Mouse (Mus musculus): ENCODE measurements around the gene Crb3. TPM values are rescaled to one million over a fixed set of nuclear protein-coding genes. Genes with fewer than 3 reads are reported as not detected.
A peak's percentile ranks its signal among the peaks of the same experiment; 100 is the strongest.

Gene Crb3
- polyA plus RNA-seq (2014; fragmentation: Nextera tagmentation; extraction: Ambion mirVana) = 0.31 and 0.72 TPM in 2 replicates

DNA sequence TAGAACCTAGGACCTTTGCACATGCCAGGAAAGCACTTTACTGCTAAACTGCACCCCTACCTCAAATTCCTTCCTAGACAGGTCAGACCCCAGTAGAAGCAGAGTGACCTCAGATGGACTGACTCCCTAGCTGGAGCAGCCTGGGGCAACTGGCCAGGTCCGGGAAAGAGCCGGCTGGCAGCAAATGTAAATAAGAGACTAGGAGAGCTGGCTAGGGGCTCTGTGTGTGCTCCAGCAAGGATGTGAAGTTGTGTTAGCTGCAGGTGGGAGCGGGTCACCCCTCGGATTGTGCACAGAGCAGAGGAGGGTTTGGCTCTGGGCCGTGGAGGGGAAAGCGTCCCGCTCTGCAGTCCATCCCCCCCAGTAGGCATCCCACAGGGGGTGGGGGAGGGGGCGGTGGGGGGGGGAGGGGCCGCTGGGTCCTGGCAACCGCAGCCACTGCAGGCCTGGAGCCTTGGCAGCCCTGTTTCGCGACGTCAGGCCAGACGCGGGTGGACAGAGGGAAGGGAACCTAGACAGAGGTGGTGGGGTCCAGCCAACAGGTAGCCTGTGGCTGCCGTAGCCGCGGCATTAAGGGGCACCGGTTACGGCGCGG lies at the start of gene Crb3:
TSS of gene Crb3 (plus strand) at position 215 of the 595 bp plus-strand sequence.
- ATAC-seq (replicated peaks; ENCODE audit: insufficient number of reproducible peaks, low FRiP score, low TSS enrichment) = 0 out of 2 replicates have a peak, but pooled peaks have one; percentile 7
- Histone ChIP-seq H3K9me3 (replicated peaks; ENCODE audit: control insufficient read depth, low read length) (no peaks in the 10 kb centered on the region), H3K9ac (ENCODE audit: low read depth, low read length) (peak within 1 kb of the TSS; percentile 86), H3K4me2 (peak within 1 kb of the TSS; percentile 91), H3K4me3 (ENCODE audit: low read depth, low read length) (peak within 1 kb of the TSS; percentile 81), H3K27me3 (ENCODE audit: control insufficient read depth, insufficient read depth, low read length) (peaks cover 32% of the 10 kb centered on the region), H3K36me3 (ENCODE audit: control insufficient read depth, insufficient read depth, low read length) (no peaks in the 10 kb centered on the region), H3K27ac (ENCODE audit: low read depth, low read length) (no peak within 1 kb of the TSS), H3K4me1 (ENCODE audit: control insufficient read depth, insufficient read depth, low read length) (peaks cover 17% of the 10 kb centered on the region)
- 1% methylated on average over 19 of the region's 22 CpGs for WGBS (ENCODE audit: insufficient replicate concordance)

DNA sequence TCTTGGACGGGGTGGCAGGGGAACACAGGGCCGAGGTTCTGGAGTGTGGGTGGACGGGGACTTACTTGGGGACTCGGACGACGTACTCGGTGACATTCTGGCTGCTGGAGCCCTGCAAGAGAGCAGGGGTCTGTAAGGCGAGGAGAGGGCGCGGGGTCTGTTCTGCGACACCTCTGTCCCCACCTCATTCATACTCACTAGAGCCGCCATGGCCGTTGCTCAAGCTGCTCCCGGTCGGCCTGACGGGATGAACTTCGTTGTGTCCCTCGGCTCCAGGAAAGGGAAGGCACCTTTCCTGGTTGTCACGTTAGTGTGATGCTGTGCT lies 48.0 kb upstream of the Crb3 start:
- H3K9me3 ChIP-seq (replicated peaks; ENCODE audit: control insufficient read depth, low read length) = no peaks in the 10 kb centered on the region
- peak overlapping the region; percentile 88 for H3K9ac ChIP-seq (ENCODE audit: low read depth, low read length)
- H3K4me3 ChIP-seq (ENCODE audit: low read depth, low read length) = peak overlapping the region; percentile 84
- H3K27ac ChIP-seq (ENCODE audit: low read depth, low read length) = peak overlapping the region; percentile 69
- H3K27me3 ChIP-seq (ENCODE audit: control insufficient read depth, insufficient read depth, low read length) = no peaks in the 10 kb centered on the region
- H3K36me3 ChIP-seq (ENCODE audit: control insufficient read depth, insufficient read depth, low read length) = peaks cover 2% of the 10 kb centered on the region; the same call in 1 of the 2 replicates
- H3K4me1 ChIP-seq (ENCODE audit: control insufficient read depth, insufficient read depth, low read length) = peaks cover 5% of the 10 kb centered on the region; the same call in 1 of the 2 replicates
- H3K4me2 ChIP-seq = peak overlapping the region; percentile 95
- under 1% methylated on average over 19 of the region's 19 CpGs for WGBS (ENCODE audit: insufficient replicate concordance)
- ATAC-seq (replicated peaks; ENCODE audit: insufficient number of reproducible peaks, low FRiP score, low TSS enrichment) = peak; percentile 25

DNA sequence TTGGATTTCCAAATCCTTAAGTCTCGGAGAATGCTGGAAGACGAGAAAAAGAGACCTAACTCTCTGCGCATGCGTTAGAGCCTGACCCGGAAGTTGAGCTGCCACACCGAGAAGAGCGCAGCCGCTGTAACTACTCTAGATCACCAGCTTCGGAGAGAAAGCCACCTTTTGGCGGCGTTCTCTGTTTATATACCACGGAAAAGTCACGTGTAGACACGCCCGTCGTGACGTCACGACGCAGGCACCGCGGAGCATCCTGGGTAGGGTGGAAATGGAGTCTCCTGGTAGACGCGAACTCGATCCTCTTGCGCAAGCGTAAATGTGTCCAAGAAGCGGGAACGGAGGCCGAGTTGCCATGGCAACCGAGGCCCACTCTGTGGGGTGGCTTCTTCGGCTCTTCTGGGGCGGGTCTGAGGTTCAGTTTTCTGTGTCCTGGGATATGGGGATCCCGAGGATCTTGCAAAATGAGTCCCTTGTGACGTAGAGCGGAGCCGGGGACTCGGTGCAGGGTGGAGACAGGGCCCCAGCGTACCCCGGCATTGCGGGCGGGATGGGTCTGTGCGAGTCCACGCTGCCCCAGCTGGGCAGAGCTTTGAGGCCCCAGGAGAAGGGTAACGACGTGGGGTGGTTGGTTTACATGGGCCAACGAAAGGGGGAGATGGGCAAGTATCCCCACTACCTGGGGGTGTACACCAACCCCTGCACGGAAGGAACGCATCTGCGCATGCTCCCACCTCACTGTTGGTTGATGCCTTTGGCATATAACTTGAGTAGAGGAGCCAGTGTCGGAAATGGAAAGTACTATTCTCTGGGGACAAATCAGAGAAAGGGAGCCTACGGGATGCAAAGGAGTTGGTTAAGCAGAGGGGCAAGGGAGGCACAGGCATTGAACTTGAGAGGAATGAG lies 47.4 kb upstream of the Crb3 start, which contains the start of the genes Gtf2f1 and Gm17949:
TSS of gene Gtf2f1 (minus strand) at position 53 of the 906 bp plus-strand sequence.
TSS of gene Gm17949 (plus strand) at position 234 of the 906 bp plus-strand sequence.
- Histone ChIP-seq H3K4me1 (ENCODE audit: control insufficient read depth, insufficient read depth, low read length) (peaks cover 5% of the 10 kb centered on the region; the same call in 1 of the 2 replicates), H3K27me3 (ENCODE audit: control insufficient read depth, insufficient read depth, low read length) (no peaks in the 10 kb centered on the region), H3K4me2 (peak within 1 kb of the TSS; percentile 95), H3K9me3 (replicated peaks; ENCODE audit: control insufficient read depth, low read length) (no peaks in the 10 kb centered on the region), H3K36me3 (ENCODE audit: control insufficient read depth, insufficient read depth, low read length) (0 out of 2 replicates have a peak, but pooled peaks cover 2% of the 10 kb centered on the region), H3K4me3 (ENCODE audit: low read depth, low read length) (peak within 1 kb of the TSS; percentile 84), H3K9ac (ENCODE audit: low read depth, low read length) (peak within 1 kb of the TSS; percentile 88), H3K27ac (ENCODE audit: low read depth, low read length) (peak within 1 kb of the TSS; percentile 84)
- peak; percentile 88 for ATAC-seq (replicated peaks; ENCODE audit: insufficient number of reproducible peaks, low FRiP score, low TSS enrichment)
- 1% methylated on average over 51 of the region's 51 CpGs for WGBS (ENCODE audit: insufficient replicate concordance)

DNA sequence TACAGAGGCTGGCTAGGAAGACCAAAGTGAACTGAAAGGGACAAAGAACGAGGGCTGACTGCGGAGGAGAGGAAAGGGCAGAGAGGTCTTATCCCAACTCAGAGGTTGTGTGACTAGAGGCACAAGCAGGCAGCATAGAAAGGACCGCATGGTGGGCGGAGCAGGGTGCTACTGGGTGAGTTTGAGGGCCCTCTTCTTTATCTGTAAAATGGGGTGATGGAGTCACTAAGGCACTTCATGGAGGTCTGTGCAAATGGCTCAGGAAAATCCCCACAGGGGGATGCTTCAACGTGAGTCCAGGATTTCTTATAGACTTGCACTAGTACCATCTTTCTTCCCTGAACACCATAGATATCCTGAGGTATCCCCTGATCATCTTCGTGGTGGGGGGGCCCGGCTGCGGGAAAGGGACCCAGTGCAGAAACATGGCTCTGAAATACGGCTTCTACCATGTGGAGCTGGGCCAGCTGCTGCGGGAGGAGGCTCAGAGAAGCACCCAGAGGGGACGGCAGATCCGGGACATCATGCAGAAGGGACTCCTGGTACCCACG lies 46.6 kb upstream of the Crb3 start:
- H3K36me3 ChIP-seq (ENCODE audit: control insufficient read depth, insufficient read depth, low read length) = 0 out of 2 replicates have a peak, but pooled peaks cover 2% of the 10 kb centered on the region
- peak overlapping the region; percentile 24 for H3K27ac ChIP-seq (ENCODE audit: low read depth, low read length)
- peaks cover 5% of the 10 kb centered on the region; the same call in 1 of the 2 replicates for H3K4me1 ChIP-seq (ENCODE audit: control insufficient read depth, insufficient read depth, low read length)
- H3K9me3 ChIP-seq (replicated peaks; ENCODE audit: control insufficient read depth, low read length) = no peaks in the 10 kb centered on the region
- peak overlapping the region; percentile 84 for H3K4me3 ChIP-seq (ENCODE audit: low read depth, low read length)
- 70% methylated on average over 13 of the region's 13 CpGs for WGBS (ENCODE audit: insufficient replicate concordance)
- no peak for ATAC-seq (replicated peaks; ENCODE audit: insufficient number of reproducible peaks, low FRiP score, low TSS enrichment)
- peak overlapping the region; percentile 84 for H3K9ac ChIP-seq (ENCODE audit: low read depth, low read length)
- H3K4me2 ChIP-seq = peak overlapping the region; percentile 95
- no peaks in the 10 kb centered on the region for H3K27me3 ChIP-seq (ENCODE audit: control insufficient read depth, insufficient read depth, low read length)

DNA sequence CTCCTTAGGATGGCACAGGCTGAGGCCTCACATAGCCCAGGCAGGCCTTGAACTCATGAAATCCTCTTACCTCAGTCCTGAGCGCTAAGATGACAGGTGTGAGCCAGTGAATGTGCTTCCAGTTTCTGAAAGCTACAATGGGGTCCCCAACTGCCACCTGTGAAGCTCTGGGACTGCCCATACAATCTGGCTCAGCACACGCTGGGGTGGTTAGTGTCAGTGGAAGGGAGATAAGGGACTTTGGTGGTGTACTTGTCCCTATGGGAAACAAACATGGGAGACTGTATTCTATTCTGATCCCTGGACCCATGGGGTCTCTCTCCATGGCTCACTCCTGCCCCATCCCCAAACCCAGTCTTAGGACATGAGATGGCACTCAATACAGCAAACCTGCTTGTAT lies 39.2 kb upstream of the Crb3 start:
- Histone ChIP-seq H3K9me3 (replicated peaks; ENCODE audit: control insufficient read depth, low read length) (no peaks in the 10 kb centered on the region), H3K4me1 (ENCODE audit: control insufficient read depth, insufficient read depth, low read length) (no peaks in the 10 kb centered on the region), H3K9ac (ENCODE audit: low read depth, low read length) (no peak overlapping the region), H3K4me3 (ENCODE audit: low read depth, low read length) (no peak overlapping the region), H3K27ac (ENCODE audit: low read depth, low read length) (no peak overlapping the region), H3K27me3 (ENCODE audit: control insufficient read depth, insufficient read depth, low read length) (no peaks in the 10 kb centered on the region), H3K36me3 (ENCODE audit: control insufficient read depth, insufficient read depth, low read length) (peaks cover 35% of the 10 kb centered on the region), H3K4me2 (no peak overlapping the region)
- 70% methylated on average over 2 of the region's 2 CpGs for WGBS (ENCODE audit: insufficient replicate concordance)
- ATAC-seq (replicated peaks; ENCODE audit: insufficient number of reproducible peaks, low FRiP score, low TSS enrichment) = no peak

DNA sequence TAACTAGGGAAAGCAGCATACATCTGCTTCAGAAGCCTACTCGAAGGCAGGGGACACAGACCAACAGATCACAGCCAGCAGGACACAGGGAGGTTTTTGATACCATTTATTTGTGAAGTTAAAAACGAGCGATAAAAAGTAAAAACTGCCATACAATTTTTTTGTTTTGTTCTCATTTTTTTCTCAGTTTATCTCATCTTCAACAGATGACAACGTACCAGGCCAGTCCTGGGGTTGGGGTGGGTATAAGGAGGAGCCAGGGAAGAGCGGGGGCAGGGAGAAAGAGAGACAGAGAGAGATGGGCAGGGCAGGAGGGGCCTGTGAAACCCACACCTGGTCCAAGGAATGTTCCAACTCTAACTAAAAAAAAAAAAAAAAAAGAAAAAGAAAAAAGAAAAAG lies 37.9 kb upstream of the Crb3 start:
- H3K9ac ChIP-seq (ENCODE audit: low read depth, low read length) = no peak overlapping the region
- peaks cover 43% of the 10 kb centered on the region for H3K36me3 ChIP-seq (ENCODE audit: control insufficient read depth, insufficient read depth, low read length)
- no peaks in the 10 kb centered on the region for H3K4me1 ChIP-seq (ENCODE audit: control insufficient read depth, insufficient read depth, low read length)
- 87% methylated on average over 5 of the region's 5 CpGs for WGBS (ENCODE audit: insufficient replicate concordance)
- H3K9me3 ChIP-seq (replicated peaks; ENCODE audit: control insufficient read depth, low read length) = no peaks in the 10 kb centered on the region
- H3K27ac ChIP-seq (ENCODE audit: low read depth, low read length) = no peak overlapping the region
- no peak overlapping the region for H3K4me2 ChIP-seq
- no peak overlapping the region for H3K4me3 ChIP-seq (ENCODE audit: low read depth, low read length)
- H3K27me3 ChIP-seq (ENCODE audit: control insufficient read depth, insufficient read depth, low read length) = no peaks in the 10 kb centered on the region
- no peak for ATAC-seq (replicated peaks; ENCODE audit: insufficient number of reproducible peaks, low FRiP score, low TSS enrichment)

DNA sequence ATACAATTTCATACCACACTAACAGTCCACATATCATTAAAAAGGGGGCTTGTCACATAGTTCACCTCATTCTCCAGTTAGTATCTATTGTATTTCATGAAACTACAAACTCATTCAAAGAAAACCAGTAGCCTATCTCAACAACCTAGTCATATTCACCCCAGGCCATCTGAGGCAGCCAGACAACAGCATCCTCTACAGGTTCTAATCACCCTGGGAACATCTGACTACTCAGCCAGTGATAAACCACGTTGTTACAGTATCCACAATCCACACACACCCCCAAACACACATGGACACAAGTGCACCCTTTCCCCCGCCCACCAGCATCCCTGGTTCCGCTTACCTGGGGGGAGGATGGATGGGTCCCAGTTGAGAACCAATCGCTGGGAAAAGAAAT lies 31.4 kb upstream of the Crb3 start:
- Histone ChIP-seq H3K4me2 (no peak overlapping the region), H3K4me3 (ENCODE audit: low read depth, low read length) (no peak overlapping the region), H3K27ac (ENCODE audit: low read depth, low read length) (no peak overlapping the region), H3K4me1 (ENCODE audit: control insufficient read depth, insufficient read depth, low read length) (peaks cover 13% of the 10 kb centered on the region), H3K9me3 (replicated peaks; ENCODE audit: control insufficient read depth, low read length) (no peaks in the 10 kb centered on the region), H3K27me3 (ENCODE audit: control insufficient read depth, insufficient read depth, low read length) (no peaks in the 10 kb centered on the region), H3K36me3 (ENCODE audit: control insufficient read depth, insufficient read depth, low read length) (peaks cover 46% of the 10 kb centered on the region), H3K9ac (ENCODE audit: low read depth, low read length) (no peak overlapping the region)
- no peak for ATAC-seq (replicated peaks; ENCODE audit: insufficient number of reproducible peaks, low FRiP score, low TSS enrichment)
- 82% methylated on average over 4 of the region's 4 CpGs for WGBS (ENCODE audit: insufficient replicate concordance)

DNA sequence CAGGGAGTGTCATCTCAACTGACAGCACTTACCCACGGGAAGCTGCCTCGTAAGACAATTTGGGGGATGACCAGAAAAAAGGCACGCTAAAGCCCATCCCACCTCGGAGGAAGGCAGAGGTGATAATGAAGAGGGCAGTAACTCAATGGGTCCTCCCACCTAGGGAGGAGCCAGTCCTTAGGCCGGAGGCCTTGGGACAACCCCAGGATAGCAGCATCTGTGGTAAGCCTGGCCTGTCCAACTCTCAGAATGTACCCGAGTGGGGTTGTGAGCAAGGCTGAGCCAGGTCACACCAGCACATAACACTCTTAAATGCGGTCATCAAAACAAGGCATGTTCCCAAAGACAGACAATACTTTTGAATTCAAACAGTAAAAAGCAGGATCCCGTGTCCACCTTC lies 29.2 kb upstream of the Crb3 start:
- Histone ChIP-seq H3K4me1 (ENCODE audit: control insufficient read depth, insufficient read depth, low read length) (peaks cover 13% of the 10 kb centered on the region), H3K4me2 (peak overlapping the region; percentile 98), H3K9me3 (replicated peaks; ENCODE audit: control insufficient read depth, low read length) (no peaks in the 10 kb centered on the region), H3K9ac (ENCODE audit: low read depth, low read length) (peak overlapping the region; percentile 98), H3K27me3 (ENCODE audit: control insufficient read depth, insufficient read depth, low read length) (no peaks in the 10 kb centered on the region), H3K36me3 (ENCODE audit: control insufficient read depth, insufficient read depth, low read length) (peaks cover 23% of the 10 kb centered on the region), H3K27ac (ENCODE audit: low read depth, low read length) (0 out of 2 replicates have a peak overlapping the region, but pooled peaks have one; percentile 96), H3K4me3 (ENCODE audit: low read depth, low read length) (peak overlapping the region; percentile 97)
- no peak for ATAC-seq (replicated peaks; ENCODE audit: insufficient number of reproducible peaks, low FRiP score, low TSS enrichment)
- 33% methylated on average over 8 of the region's 8 CpGs for WGBS (ENCODE audit: insufficient replicate concordance)

Measured in heart, embryonic 11.5 days (tissue).